Mouse (Mus musculus) layer of hippocampus, adult 2 months (tissue): Measurements from ENCODE around the gene Rapgef3. TPM values are rescaled to one million over a fixed set of nuclear protein-coding genes. Genes with fewer than 3 reads are reported as not detected.

ENCODE experiments used
- DNase-seq, 2 experiments: peaks; one replicate each; pipeline ENCODE4 v3.0.0; 2022; ENCODE audit warnings: low spot score in 2 of 2
- H3K27ac ChIP-seq: fragments of 200-600 bp; 2 replicates; pipeline ENCODE4 v1.8.1; 2022
- H3K4me3 ChIP-seq: fragments of 200-600 bp; 2 replicates; pipeline ENCODE4 v1.8.1; 2022; ENCODE audit warnings: mild to moderate bottlenecking
- CTCF ChIP-seq: fragments of 200-600 bp; conservative IDR thresholded peaks from 2 replicates; pipeline ENCODE4 v1.8.1; 2022; ENCODE audit warnings: antibody characterized with exemption, mild to moderate bottlenecking, moderate library complexity
- total RNA-seq, 2 experiments: library from RNA; stranded (reverse); gene quantifications; 2 replicates each; pipeline ENCODE4 v1.2.3; 2021

Gene Rapgef3
- total RNA-seq, 2 experiments from 2014 or later = 45.5 to 46.8 TPM

DNA sequence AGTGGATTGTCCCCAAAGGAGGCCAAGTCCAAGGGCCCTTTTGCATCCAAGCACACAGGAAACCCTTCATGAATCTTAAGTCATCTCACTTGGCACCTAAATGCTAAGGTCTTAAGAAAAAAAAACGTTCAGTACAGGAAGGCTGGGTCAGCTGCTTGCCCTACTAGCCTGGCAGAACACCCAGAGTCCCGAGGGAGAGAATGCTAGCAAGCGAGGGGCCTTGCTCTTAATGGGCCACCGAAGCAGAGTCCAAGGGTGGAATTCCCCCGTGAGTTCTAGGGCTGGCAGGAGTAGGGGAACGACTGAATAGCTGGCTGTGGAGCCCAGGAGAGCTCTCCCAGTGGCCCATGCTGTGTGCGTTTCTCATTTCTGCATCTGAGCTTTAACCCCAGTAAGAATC lies 39.0 kb downstream of the Rapgef3 start:
- H3K4me3 ChIP-seq = no peak overlapping the region
- H3K27ac ChIP-seq = peak overlapping the region; percentile 80
- peak; percentile 39 to 66 for DNase-seq
- TF ChIP-seq CTCF = no peak

DNA sequence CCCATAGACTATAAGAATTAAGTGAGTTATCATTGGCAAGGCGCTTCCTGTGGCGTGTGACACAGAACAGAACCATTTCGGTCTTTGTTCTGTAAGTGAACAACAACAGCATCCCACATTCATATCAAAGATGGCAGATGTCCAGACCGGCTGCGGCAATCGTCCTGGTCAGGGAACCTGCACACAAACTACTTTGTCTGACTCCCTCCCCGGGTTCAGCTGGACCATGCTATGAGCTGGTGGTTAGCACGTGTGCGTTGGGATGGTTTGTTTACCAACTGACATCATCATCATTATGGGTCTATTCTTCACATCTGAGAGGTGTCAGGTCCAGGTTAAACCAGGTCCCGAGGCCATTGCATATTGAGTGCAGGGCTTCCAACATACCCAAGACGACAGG lies 39.4 kb downstream of the Rapgef3 start:
- TF ChIP-seq CTCF = no peak
- H3K4me3 ChIP-seq = no peak overlapping the region
- H3K27ac ChIP-seq = peak overlapping the region; percentile 80
- DNase-seq = no peak

DNA sequence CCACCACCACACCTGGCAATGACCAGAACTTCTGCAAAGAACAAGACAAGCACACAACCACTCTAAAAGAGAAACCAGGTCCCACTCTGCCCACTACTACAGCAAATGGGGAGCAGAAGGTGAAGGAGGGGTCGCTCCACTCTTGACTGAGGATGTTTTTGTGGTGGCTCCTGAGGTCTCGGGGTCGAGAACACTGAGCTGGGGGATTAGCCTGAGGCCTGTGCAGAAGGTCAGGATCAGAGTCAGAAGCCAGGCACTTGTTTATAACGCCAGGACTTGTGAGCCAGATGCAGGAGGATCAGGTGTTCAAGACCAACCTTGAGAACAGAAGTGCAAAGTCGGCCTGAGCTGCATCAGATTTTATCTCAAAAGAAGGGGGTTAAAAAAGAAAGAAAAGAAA lies 40.3 kb downstream of the Rapgef3 start:
- DNase-seq = no peak
- no peak for TF ChIP-seq CTCF
- Histone ChIP-seq H3K27ac (peak overlapping the region; percentile 80; the same call in 1 of the 2 replicates), H3K4me3 (no peak overlapping the region)

- peak overlapping the region; percentile 80; the same call in 1 of the 2 replicates for H3K27ac ChIP-seq
These were observed 40.7 kb downstream of the Rapgef3 start for GRCm38 (mm10) chr15:97727048-97727447.

DNA sequence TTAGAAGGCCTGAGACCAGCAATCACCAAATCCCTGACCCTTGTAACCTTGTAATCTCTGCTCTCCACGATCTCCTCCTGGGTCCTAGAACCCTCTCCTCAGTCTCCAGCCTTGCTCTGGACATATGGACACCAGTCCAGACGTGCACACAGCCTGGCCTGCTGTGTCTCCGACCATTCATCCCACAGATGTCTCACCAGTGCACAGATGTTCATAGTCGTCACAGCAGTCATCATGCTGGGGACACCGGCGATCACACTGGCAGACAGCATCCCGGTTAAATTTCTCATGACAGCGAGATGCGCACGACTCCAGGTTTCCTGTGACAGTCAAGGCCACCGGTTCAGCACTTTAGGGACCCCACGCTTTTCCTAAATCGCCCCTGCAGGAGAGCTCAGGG lies 41.5 kb downstream of the Rapgef3 start:
- peak overlapping the region; percentile 80; the same call in 1 of the 2 replicates for H3K27ac ChIP-seq
- no peak for TF ChIP-seq CTCF
- DNase-seq = no peak
- H3K4me3 ChIP-seq = no peak overlapping the region

More at GRCm38 (mm10) chr15:97727048-97727447, 40.7 kb downstream of the Rapgef3 start:
- no peak overlapping the region for H3K4me3 ChIP-seq
- no peak for DNase-seq
- TF ChIP-seq CTCF = no peak

DNA sequence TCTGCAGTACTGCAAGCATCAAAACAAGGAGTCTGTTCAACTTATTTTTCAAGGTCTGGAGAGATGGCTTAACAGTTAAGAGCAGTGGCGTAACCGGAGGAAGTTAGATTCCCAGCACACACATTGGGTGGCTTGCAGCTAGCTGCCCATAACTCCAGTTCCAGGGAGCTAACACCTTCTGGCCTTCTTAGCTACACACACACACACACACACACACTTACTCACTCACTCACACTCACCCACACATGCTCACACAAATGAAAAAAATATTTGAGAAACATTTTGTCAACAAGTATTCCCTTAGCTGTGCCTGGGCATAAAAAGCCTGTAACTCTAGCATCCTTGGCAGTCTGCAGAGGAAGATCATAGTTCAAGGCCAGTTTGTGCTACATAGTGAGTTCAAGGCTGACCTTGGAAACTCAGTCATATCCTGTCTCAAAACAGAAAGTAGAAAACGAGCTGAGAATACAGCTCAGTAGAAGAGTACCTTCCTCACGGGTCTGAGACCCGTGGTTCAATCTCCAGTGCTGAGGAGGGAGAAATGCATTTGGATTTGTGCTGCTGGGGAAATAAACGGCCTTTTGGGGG lies 42.5 kb downstream of the Rapgef3 start:
- H3K27ac ChIP-seq = peak overlapping the region; percentile 79
- no peak for TF ChIP-seq CTCF
- H3K4me3 ChIP-seq = no peak overlapping the region

DNA sequence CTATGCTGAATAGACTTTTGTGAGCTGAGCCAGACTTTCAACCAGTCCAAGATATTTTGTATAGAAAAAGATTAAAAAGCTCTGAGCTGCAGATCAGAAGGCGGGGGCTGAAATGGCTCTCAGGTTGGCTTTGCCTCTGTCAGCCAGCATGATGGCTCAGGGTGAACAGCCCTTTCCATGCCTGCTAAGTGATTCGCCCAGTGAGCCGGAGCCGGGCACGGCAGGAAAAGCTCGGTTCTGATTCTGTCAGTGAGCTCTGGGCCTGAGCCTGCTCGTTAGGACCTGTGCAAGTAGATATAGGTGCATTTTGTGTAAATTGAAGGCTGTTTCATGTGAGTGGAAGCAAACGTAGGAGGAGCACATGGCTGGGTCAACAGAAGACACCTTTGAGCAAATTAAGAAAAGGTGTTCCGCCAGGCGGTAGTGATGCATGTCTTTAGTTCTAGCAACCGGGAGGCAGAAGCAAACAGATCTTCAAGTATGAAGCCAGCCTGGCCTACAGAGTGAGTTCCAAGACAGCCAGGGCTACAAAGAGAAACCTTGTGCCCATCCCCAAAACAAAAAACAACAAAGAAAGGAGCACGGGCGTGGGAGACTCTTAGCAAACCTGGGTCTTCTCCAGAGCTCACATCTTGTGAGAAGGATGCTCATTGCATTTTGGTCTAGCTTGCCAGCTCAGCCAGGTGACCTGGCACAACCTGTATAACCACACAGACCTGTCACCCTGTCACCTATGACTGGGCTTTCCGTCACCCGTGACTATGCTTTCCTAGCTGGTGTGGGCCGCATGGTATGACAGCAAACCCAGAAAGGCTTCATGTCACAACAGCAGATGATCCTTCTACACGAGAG lies 43.2 kb downstream of the Rapgef3 start:
- Histone ChIP-seq H3K27ac (peak overlapping the region; percentile 79), H3K4me3 (no peak overlapping the region)
- TF ChIP-seq CTCF = no peak
- DNase-seq = no peak

More for the DNA sequence above, 42.5 kb downstream of the Rapgef3 start:
- DNase-seq = no peak

DNA sequence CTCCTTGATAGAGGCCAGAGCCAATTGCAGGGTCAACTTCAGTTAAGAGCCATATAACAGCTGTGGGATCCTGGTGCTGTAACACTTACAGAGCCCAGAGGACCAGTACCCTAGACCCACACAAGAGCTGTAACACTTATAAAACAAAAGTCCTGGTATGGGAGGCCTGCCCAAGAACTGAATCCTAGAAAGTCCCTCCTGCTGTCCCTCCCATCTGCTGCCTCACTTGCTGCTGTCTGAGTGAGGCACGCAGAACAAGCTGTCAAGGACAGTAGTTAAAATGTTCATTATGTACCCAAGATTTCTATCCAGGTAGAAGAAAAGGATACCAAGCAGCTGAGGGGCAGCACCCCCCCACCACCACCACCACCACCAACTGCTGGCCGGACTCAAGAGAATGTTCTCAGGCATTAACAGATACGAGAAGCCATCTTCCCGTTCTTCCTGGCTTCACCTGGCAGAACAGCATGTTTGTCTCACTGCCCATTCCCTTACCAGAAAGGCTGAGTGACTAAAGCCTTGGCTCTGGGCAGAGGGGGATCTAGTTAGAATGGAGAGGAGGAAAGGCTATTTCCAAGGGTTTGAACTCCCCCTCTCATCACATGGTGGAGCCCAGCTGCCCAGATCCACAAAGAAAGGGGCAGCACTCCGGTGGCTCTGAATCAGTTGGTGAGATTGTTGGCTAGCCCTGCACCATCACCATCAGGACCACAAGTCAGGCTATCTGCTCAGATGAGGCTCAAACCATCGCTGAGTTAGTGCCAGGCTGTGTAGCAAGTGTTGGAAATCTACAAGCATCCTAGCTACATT lies 44.0 kb downstream of the Rapgef3 start:
- Histone ChIP-seq H3K4me3 (no peak overlapping the region), H3K27ac (peak overlapping the region; percentile 79)
- peak in 1 of 2 experiments; percentile 20 for DNase-seq
- TF ChIP-seq CTCF = no peak

- DNase-seq = no peak
- no peak overlapping the region for H3K4me3 ChIP-seq
- TF ChIP-seq CTCF = no peak
- peak overlapping the region; percentile 78 for H3K27ac ChIP-seq
These were observed 46.6 kb downstream of the Rapgef3 start for GRCm38 (mm10) chr15:97721008-97721701.

- peak overlapping the region; percentile 78 for H3K27ac ChIP-seq
- no peak overlapping the region for H3K4me3 ChIP-seq
- TF ChIP-seq CTCF = no peak
- DNase-seq = no peak
These were observed 47.6 kb downstream of the Rapgef3 start for GRCm38 (mm10) chr15:97720026-97720675.

- no peak for DNase-seq
- H3K4me3 ChIP-seq = no peak overlapping the region
- H3K27ac ChIP-seq = peak overlapping the region; percentile 78; the same call in 1 of the 2 replicates
- TF ChIP-seq CTCF = no peak
These were observed 48.3 kb downstream of the Rapgef3 start for GRCm38 (mm10) chr15:97719494-97719893.

GRCm38 (mm10) chr15:97718535-97719155 lies 49.1 kb downstream of the Rapgef3 start:
- Histone ChIP-seq H3K4me3 (no peak overlapping the region), H3K27ac (no peak overlapping the region; the same call in 1 of the 2 replicates)
- no peak for DNase-seq
- no peak for TF ChIP-seq CTCF
